Mouse (Mus musculus) midbrain, embryonic 10.5 days (tissue): Measurements from ENCODE around the gene Foxf2. TPM values are rescaled to one million over a fixed set of nuclear protein-coding genes. Genes with fewer than 3 reads are reported as not detected.

Experiments used
- DNase-seq: peaks from one replicate; pipeline ENCODE4 v3.0.0-alpha.2; 2017; ENCODE audit warnings: low spot score
- H3K27ac ChIP-seq: fragments of 300-500 bp; sonication (generic); replicated peaks from 2 replicates; pipeline ENCODE4 v1.5.1; 2016; ENCODE audit warnings: mild to moderate bottlenecking
- H3K27me3 ChIP-seq: fragments of 300-500 bp; sonication (generic); 2 replicates; pipeline ENCODE4 v1.6.1; 2016; ENCODE audit warnings: low read depth, mild to moderate bottlenecking; ENCODE audit not compliant: poor library complexity, severe bottlenecking
- H3K36me3 ChIP-seq: fragments of 300-500 bp; sonication (generic); 2 replicates; pipeline ENCODE4 v1.6.1; 2016; ENCODE audit warnings: mild to moderate bottlenecking, moderate library complexity
- H3K4me1 ChIP-seq: fragments of 300-500 bp; sonication (generic); 2 replicates; pipeline ENCODE4 v1.6.1; 2016
- H3K4me3 ChIP-seq: fragments of 300-500 bp; sonication (generic); 2 replicates; pipeline ENCODE4 v1.5.1; 2016; ENCODE audit warnings: mild to moderate bottlenecking, moderate library complexity
- H3K9me3 ChIP-seq: fragments of 300-500 bp; sonication (generic); replicated peaks from 2 replicates; pipeline ENCODE4 v1.6.1; 2016; ENCODE audit warnings: mild to moderate bottlenecking
- WGBS: fragments of 180-500 bp; shearing (Covaris S2); methylation state at CpG from one replicate; pipeline ENCODE4 v1.1.7; 2016; 5-methylcytosine and 5-hydroxymethylcytosine counted together
- microRNA-seq: library from miRNA; unstranded; fragments of <30 nt; microRNA quantifications from one replicate; pipeline ENCODE4, GENCODE M21; 2017
- polyA plus RNA-seq: library from polyadenylated mRNA; unstranded; fragments of >200 nt; fragmentation: Nextera tagmentation; extraction: Ambion mirVana; gene quantifications from 2 replicates; pipeline ENCODE4 v1.2.1, GENCODE M21; 2016

The Foxf2 gene
- polyA plus RNA-seq, 1 experiment from 2014 or later: 7.0 TPM

GRCm38 (mm10) chr13:31658963-31659362 lies 33.3 kb downstream of the Foxf2 start:
- DNase-seq: peak; percentile 58

GRCm38 (mm10) chr13:31661211-31661610 lies 35.6 kb downstream of the Foxf2 start:
- Histone ChIP-seq H3K4me1 (peaks cover 4% of the 10 kb centered on the region; the same call in 1 of the 2 replicates), H3K27me3 (0 out of 2 replicates have a peak, but pooled peaks cover 11% of the 10 kb centered on the region), H3K36me3 (no peaks in the 10 kb centered on the region), H3K4me3 (no peak overlapping the region), H3K27ac (no peak overlapping the region), H3K9me3 (no peaks in the 10 kb centered on the region)
- 64% methylated on average over 6 of the region's 6 CpGs for WGBS
- no peak for DNase-seq

More at GRCm38 (mm10) chr13:31658963-31659362, 33.3 kb downstream of the Foxf2 start:
- Histone ChIP-seq H3K36me3 (no peaks in the 10 kb centered on the region), H3K4me1 (peaks cover 4% of the 10 kb centered on the region; the same call in 1 of the 2 replicates), H3K27me3 (0 out of 2 replicates have a peak, but pooled peaks cover 11% of the 10 kb centered on the region), H3K27ac (no peak overlapping the region), H3K4me3 (no peak overlapping the region), H3K9me3 (no peaks in the 10 kb centered on the region)
- WGBS: 7% methylated on average over 3 of the region's 3 CpGs

GRCm38 (mm10) chr13:31665376-31665775 lies 39.8 kb downstream of the Foxf2 start:
- DNase-seq: no peak
- Histone ChIP-seq H3K4me1 (peaks cover 4% of the 10 kb centered on the region; the same call in 1 of the 2 replicates), H3K4me3 (no peak overlapping the region), H3K27ac (no peak overlapping the region), H3K27me3 (no peaks in the 10 kb centered on the region), H3K9me3 (no peaks in the 10 kb centered on the region), H3K36me3 (no peaks in the 10 kb centered on the region)
- WGBS: 75% methylated on average over 6 of the region's 6 CpGs

DNA sequence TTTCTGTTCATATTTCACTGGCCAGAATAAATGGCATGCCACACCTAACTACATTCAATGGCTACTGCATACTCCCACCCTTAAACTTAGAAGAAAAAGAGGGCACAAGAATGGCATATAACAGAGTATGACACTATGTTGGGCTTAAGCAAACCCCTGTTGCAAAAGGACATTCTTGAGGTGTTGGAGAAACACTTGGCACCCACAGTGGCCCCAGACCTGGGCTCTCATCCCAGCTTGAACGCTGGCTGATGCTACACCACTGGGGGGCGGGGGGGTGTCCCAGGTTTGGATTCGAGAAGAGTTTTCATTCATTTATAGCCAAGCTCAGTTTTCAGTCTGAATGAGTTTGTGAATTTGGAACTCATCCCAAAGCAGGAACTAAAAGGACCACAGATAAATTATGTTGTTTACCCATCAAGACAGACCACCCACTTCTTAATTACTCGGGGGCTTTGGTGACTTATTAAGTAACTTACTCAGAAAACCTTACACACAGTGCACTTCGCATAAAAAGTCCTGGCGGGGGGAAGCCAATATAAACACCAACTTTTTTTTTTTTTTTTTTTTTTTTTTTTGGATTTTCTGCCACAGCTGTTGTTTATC lies 42.4 kb downstream of the Foxf2 start:
- Histone ChIP-seq H3K4me3 (no peak overlapping the region), H3K27me3 (no peaks in the 10 kb centered on the region), H3K27ac (no peak overlapping the region), H3K4me1 (no peaks in the 10 kb centered on the region), H3K36me3 (no peaks in the 10 kb centered on the region), H3K9me3 (no peaks in the 10 kb centered on the region)
- WGBS: 83% methylated on average over 6 of the region's 6 CpGs
- DNase-seq: no peak

DNA sequence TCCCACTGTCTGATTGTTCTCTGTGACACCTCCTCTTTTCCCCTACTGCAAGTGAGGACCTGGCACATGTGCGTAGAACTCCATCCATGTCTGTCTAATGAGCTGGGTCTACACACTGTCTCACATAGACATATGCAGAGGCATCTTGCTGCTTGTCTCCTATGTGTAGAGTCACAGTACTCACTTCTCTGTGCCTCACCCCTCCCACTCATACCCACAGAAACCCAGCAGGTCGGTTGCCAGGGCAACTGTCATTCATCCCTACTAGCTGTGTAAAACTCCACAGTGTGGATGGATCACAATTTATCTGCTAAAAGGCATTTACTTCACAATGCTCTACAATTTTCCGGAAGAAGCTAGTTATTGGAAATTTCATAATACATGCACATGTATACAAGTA lies 46.5 kb downstream of the Foxf2 start:
- H3K4me1 ChIP-seq: no peaks in the 10 kb centered on the region
- DNase-seq: no peak
- 83% methylated on average over 3 of the region's 3 CpGs for WGBS
- no peaks in the 10 kb centered on the region for H3K9me3 ChIP-seq
- no peaks in the 10 kb centered on the region for H3K36me3 ChIP-seq
- no peak overlapping the region for H3K4me3 ChIP-seq
- no peaks in the 10 kb centered on the region for H3K27me3 ChIP-seq
- no peak overlapping the region for H3K27ac ChIP-seq

Small RNA genes within 50 kb of the gene (microRNA-seq; reads per million reads assigned to microRNA genes)
- not detected for gene Gm27516

Other genes with a start within 250 kb of the Foxf2 start
- gene Foxq1, start 69.7 kb upstream of the Foxf2 start, polyA plus RNA-seq: 0.70 and 1.5 TPM in 2 replicates
- not detected in 2 replicates for gene A530084C06Rik, start 66.5 kb upstream of the Foxf2 start, polyA plus RNA-seq
- 2.1 and 2.2 TPM in 2 replicates for gene Foxc1, start 180.8 kb downstream of the Foxf2 start, polyA plus RNA-seq